Mouse (Mus musculus): ENCODE data around the gene Prnd.

GRCm38 (mm10) chr2:131952961-131953538 lies 2.4 kb downstream of the Prnd start:
- no peak for TF ChIP-seq POLR2A (IDR thresholded peaks at IDR 0.05; ENCODE audit: borderline replicate concordance, extremely low read depth, insufficient read depth, insufficient read length, poor library complexity, severe bottlenecking)
- no peak for TF ChIP-seq CTCF (IDR thresholded peaks at IDR 0.05; ENCODE audit: borderline replicate concordance, extremely low read depth, insufficient read depth, insufficient read length)
